Mouse (Mus musculus): ENCODE measurements around the gene Zrsr1.

GRCm38 (mm10) chr11:22991218-22991835, 19.5 kb downstream of the Zrsr1 start:
- TF ChIP-seq CTCF (IDR thresholded peaks at IDR 0.05; ENCODE audit: control insufficient read depth, insufficient read depth, insufficient replicate concordance, low read depth, low read length) (no peak), POLR2A (IDR thresholded peaks at IDR 0.05; ENCODE audit: control insufficient read depth, low read depth, low read length) (no peak)
